Mouse (Mus musculus): ENCODE results near the gene Tab1. TPM values are rescaled to one million over a fixed set of nuclear protein-coding genes. Genes with fewer than 3 reads are reported as not detected.
"Not testable (repeated sequence)": the region's sequence is repeated elsewhere in the genome, so short reads cannot be mapped to it uniquely, and the experiment has no call there.

Gene Tab1
- total RNA-seq, 2 experiments from 2014 or later = 29.7 to 31.4 TPM

DNA sequence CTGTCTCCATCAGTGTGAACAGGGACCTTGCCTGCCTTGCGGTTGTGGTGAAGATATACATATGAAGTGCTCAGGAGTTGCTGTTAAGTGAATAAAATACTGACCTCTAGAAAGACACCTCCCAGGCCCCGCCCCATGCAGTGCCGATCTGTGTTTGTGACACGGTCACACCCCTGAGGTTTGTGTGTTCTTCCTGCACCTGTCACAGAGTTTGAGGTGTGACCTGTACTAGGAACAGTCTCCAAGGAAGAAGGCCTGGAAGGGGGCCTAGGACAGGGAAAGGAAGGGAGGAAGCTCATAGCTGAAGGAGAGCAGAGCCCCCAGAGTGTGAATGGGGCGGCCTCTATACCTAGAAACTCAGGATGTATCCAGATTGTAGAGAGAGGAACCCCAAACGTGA, 30.4 kb upstream of the Tab1 start:
- DNase-seq (ENCODE audit: low spot score in 2 of 2) = no peak

DNA sequence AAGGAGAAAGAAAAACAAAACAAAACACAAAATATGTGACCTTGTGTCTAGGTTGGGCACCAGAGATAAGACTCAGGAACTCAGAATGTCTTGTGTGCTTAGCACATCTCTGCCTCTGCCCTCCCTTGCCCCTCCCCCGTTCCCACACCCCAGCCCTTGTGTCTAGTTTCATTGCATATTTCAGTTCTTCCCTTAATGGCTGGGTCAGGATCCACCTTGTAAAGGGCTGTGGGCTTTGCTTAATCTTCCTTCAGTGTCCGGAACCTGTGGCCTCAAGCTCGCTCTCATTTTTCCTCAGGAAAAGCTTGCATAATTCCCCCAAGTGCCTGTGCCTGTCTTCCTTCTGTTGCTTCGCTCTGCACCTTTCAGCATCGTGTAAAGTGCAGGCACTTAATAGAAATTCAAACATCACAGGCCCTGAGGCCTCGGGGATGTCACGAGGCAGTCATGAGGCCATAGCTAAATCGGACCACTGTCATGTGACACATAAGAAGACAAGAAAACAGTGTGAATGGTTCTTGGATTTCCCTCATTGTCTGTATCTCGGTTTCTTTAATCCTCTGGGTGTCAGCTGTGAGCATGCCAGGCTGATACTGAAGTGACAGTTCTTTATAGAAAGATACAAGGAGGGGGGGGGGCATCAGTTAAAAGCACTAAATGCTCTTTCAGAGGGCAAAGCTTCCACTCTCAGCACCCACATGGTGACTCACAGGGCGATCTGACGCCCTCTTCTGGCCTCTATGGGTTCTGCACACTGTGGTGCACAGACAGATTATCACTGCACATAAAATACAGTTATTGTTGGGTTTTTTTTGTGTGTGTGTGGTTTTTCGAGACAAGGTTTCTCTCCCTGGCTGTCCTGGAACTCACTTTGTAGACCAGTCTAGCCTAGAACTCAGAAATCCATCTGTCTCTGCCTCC, 27.2 kb upstream of the Tab1 start:
- no peak for DNase-seq (ENCODE audit: low spot score in 2 of 2)

DNA sequence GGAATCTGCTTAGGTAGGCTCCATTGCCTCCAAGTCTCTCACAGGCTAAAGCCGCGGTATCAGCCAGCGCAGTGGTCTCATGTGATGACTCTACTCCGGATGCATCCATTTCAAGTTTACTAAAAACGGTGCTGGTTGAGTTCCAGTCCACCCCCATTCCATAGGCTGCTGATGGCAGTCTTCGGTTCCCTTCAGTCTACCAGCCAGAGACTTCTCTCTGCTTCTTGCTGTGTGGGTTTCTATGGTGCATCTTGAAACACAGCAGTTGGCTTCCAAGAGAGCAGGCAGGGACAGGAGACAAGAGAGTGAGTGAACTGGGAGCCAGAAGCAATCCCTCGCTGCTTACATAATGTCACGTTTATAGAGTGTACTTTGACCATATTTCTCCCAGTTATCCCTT, 25.8 kb upstream of the Tab1 start:
- no peak for DNase-seq (ENCODE audit: low spot score in 2 of 2)

DNA sequence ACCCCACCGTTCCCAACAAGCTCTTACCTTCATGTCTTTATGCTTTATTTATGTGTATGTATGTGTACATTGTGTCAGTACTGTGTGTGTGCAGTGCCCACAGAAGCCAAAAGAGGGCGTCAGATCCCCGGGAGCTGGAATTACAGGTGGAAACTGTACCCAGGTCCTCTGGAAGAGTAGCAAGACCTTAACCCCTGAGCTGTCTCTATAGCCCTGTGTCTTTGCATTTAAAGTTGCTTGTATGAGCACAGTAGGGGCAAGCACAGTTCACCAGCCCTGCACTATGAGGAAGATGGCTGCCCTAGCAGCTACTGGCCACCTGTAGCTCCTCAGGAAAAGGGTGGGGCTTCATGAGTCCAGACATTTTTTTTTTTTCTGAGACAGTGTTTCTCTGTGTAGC, 25.4 kb upstream of the Tab1 start:
- no peak for DNase-seq (ENCODE audit: low spot score in 2 of 2)

DNA sequence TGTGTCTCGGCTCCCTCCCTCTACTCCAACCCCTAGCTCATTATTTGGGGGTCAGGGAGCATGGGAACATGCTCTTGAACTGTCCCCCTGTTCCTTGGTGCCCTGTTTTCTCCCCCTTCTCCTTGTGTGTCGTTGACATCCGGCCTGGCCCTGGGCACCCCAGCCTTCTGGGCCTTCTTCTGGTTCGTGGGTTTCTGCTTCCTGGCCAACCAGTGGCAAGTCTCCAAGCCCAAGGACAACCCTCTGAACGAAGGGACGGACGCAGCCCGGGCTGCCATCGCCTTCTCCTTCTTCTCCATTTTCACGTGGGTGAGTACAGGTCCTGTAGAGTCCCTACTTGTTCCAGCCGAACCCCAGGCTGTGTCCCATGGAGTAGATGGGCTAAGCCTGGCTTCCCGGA, 21.5 kb upstream of the Tab1 start:
- no peak for DNase-seq (ENCODE audit: low spot score in 2 of 2)

DNA sequence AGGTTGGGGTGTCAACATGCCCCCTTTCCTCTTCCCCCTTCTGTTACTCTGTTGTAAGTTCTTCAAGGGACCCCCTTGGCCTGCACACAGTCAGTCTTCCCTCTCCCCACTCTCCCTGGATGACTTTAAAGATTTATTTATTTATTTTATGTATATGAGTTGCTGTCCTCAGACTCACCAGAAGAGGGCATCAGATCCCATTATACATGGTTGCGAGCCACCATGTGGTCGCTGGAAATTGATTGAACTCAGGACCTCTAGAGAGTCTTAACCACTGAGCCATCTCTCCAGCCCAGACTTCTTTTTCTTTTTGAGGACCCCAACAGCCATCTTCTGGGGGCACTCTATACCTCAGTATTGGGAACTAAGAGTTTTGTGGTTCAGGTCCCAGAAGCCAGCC, 20.4 kb upstream of the Tab1 start:
- DNase-seq (ENCODE audit: low spot score in 2 of 2) = no peak

DNA sequence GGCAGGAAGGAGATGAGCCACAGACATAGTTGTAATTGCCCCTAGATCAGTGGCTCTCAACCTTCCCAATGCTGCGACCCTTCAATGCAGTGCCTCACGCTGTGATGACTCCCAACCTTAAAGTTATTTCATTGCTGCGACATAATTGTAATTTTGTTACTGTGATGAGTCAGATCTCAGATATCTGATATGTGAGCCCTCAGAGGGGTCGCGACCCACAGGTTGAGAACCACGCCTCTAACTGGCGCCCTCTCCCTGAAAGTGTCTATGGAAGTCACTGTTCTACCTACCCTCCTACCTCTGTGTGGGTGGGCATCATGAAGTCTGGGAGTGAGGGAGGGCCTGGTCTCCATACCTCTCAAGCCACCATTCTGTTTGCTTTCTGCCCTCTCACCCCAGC, 18.5 kb upstream of the Tab1 start:
- DNase-seq (ENCODE audit: low spot score in 2 of 2) = no peak

DNA sequence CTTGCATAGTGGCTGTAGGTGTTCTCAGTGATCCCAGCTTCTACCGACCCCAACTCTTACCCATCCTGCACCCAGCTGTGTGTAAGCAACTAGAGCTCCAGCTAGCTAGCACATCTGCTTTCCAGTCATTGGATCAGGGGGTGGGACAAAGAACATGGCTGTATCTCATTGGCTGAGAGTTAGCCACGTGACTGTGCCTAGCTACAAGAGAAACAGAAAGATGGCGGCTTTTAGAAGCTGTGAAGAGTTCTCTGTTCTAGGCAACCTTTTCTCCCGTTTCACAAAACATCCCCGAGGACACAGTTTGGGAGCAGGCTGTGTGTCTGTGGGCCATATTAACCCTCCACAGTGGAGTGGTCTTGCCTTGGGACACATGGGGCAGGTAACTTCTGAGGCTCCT, 17.7 kb upstream of the Tab1 start:
- DNase-seq (ENCODE audit: low spot score in 2 of 2) = no peak

DNA sequence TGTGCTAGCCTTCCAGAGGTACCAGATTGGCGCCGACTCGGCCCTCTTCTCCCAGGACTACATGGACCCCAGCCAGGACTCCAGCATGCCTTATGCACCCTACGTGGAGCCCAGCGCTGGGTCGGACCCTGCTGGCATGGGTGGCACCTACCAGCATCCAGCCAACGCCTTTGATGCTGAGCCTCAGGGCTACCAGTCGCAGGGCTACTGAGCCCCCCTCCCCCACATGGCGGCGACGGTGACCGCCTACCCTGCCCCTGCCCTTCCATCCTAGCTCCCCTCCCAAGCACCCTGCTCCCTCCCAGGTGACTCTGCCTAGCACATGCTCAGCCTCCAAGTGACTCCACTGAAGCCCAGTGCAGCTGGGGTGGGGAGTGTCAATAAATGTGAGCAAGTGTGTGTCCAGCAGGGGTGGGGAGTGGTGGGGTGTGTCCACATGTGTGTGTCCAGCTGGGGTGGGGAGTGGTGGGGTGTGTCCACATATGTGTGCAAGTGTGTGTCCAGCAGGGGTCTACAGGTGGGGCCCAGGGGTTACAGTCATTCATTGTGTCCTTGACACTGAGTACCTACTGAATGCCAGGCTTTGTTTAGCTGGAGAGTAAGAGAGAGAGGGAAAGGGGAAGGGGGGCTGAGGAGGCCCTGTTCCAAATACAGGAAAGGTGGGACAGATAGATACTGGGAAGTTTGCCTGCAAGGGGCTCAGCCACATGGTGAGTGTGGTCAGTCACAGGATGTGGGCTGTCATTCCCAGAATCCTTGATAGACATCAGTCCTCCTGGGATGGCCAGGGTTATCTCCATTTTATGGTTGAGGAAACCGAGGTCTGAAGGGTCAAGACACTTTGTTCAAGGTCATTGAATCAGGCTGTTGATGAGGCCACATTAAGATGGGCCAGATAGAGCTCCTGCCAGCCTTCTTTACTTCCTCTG, 16.8 kb upstream of the Tab1 start:
- no peak for DNase-seq (ENCODE audit: low spot score in 2 of 2)

DNA sequence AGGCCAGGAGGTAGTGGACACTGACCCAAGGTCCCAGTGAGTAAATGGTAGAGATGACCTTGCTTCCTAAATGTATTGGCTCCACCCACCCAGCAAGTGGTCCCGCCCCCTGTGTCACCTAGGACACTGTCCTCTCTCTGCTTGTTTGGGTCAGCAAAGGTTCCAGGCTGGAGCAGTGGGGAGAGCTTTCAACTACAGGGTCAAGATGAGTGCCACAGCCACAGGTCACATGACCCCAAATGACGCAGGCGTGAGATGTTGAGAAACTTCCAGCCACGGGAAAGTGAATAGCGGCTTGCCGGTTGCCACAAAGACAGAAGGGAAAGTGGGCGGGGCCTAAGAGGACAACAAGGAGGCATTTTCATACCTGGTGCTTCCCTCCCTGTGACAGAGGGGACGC, 15.8 kb upstream of the Tab1 start:
- DNase-seq (ENCODE audit: low spot score in 2 of 2) = no peak

DNA sequence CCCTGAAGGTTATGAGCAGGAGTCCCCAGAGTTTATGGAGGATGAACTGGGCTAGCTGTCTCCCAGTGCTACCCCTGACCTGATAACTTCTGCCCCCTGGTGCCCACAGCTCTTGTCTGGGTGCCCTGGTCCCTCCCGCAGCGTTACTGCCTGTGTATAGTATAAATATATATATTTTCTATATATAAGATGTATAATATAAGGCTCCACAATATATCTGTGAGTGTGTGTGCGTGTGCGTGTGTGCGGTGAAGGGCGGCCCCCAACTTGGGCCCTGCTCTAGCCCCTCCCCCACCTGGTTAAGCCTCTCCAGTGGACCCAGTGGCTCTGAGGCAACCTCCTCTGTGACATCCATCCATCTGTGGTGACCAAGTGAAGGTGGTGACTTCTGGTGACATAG, 13.9 kb upstream of the Tab1 start:
- no peak for DNase-seq (ENCODE audit: low spot score in 2 of 2)

DNA sequence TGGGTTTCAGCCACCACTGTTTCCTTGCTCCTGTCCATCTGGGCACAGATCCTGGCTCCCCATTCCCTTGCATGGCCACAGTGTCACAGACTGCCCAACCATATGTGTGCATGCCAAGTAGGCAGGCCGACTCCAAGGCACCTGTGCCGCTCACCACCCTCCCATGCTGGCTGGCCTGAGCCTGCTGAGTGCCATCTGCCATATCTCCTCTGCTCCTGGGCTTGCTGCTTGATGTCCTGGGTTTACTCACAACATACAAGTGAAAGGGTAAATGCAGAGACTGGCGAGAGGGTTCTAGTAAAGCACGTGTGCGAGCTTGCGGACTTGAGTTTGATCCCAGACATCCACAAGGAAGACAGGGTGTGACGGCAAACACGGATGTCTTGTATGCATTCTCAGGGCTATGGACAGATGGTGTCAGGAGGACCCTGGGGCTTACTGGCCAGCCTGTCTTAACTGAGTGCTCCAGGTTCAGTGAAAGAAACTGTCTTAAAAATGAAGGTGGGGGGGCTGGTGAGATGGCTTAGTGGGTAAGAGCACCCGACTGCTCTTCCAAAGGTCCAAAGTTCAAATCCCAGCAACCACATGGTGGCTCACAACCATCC, 11.1 kb upstream of the Tab1 start:
- no peak for DNase-seq (ENCODE audit: low spot score in 2 of 2)

DNA sequence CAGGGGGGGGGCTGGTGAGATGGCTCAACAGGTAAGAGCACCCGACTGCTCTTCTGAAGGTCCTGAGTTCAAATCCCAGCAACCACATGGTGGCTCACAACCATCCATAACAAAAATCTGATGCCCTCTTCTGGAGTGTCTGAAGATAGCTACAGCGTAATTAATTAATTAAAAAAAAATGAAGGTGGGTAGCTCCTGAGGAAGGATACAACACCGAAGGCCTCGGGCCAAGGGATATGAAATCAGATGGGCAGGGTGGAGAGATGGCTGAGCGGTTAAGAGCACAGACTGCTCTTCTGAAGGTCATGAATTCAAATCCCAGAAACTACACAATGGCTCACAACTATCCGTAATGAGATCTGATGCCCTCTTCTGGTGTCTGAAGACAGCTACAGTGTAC, 10.5 kb upstream of the Tab1 start:
- not testable (repeated sequence) for DNase-seq (ENCODE audit: low spot score in 2 of 2)

DNA sequence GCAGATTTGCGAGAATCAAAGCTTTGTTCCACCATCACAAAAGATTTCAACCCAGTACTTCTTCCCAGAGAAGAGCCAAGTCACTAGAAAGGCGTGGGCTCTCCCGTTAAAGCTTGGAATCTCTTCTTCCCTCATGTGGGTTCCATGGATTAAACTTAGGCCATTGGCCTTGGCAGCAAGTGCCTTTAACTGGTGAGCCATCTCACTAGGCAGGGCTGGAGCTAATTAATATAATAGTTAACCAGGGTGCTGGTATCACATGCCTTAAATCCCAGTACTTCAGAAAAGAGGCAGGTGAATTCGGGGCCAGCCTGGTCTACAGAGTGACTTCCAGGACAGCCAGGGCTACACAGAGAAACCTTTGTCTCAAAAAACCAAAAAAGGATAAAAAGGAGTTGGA, 8.3 kb upstream of the Tab1 start:
- DNase-seq (ENCODE audit: low spot score in 2 of 2) = no peak

DNA sequence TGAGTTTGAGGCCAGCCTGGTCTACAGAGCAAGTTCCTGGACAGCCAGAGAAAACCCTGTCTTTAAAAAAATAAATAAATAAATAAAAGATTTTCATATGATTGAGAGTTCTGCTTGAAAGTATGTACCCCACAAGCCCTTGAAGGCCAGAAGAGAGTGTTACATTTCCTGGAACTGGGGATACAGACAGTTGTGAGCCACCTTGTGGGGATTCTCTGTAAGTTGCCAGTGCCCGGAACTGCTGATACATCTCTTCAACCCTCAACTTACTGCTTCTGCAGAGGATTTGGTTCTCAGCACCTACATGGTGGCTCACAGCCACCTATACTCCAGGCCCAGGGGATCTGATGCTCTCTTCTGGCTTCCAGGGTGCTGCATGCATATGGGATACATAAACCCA, 5.7 kb upstream of the Tab1 start:
- peak in 1 of 2 experiments; percentile 34 for DNase-seq (ENCODE audit: low spot score in 2 of 2)

DNA sequence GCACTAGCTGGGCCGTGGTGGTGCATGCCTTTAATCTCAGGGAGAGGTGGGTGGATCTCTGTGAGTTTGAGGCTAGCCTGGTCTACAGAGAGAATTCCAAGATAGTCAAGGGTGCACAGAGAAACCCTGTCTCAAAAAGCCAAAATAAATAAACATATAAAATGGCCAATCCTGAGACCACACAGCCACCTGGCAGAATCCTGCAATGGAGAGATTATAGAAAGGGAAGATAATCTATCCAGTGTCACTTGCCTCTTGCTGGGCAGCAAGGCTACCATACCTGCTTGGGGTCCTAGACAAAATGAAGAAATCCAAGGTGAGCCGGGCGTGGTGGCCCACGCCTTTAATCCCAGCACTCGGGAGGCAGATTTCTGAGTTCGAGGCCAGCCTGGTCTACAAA, 2.9 kb upstream of the Tab1 start:
- no peak for DNase-seq (ENCODE audit: low spot score in 2 of 2)

DNA sequence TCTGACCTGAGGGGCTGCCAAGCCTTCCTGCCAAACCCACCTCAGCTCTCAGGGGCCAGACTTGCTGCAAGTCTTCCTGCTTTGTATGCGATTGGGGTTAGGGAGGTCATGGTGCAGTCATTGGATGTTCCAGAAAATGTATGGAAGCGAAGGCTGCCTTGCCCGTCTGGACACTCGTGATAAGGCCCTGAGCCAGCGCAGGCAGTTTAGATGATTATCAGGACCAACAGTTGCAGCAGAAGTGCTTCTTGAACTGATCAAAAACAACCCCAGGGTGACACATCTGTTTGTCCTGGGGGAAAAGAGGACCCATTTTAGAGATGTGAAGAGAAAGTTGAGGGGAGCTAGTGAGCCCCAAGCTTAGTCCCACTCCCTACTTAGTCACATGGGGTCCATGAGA, 2.2 kb upstream of the Tab1 start:
- DNase-seq (ENCODE audit: low spot score in 2 of 2) = no peak

DNA sequence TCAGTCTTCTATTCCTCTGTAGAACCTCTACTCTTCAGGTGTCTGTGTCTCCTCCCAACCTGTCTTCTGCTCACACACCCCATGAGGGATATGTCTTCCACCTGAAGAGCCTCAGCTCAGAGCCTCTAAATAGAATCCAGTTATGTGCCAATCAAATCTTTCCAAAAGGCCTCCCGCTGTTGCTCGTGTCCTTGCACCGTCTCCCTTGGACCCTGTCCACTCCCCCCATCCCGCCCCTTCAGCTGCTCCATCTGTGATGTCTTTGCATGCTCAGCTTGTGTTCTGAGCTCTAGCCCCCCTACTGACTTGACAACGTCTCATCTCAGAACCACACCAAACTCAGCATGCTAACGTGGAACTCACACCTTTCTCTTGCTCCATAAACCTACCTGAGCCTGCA, 1.5 kb upstream of the Tab1 start:
- no peak for DNase-seq (ENCODE audit: low spot score in 2 of 2)

DNA sequence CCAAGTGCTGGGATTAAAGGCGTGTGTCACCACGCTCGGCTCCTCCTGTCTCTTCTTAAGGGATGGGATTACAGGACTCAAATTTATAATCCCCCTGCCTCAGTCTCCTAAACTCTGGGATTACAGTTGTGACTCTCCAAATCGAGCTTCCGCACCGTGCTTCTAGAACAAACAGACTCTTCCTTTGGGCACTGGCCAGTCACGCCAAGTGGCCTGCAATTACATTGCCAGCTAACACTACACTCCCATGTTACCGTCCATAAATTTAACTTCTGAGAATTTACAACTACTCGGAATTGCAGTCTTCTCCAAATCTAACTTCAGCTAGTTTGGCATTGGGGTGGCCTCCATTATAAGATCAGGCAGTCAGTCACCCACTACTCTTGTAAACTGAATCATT, 475 bp upstream of the Tab1 start:
- no peak for DNase-seq (ENCODE audit: low spot score in 2 of 2)

DNA sequence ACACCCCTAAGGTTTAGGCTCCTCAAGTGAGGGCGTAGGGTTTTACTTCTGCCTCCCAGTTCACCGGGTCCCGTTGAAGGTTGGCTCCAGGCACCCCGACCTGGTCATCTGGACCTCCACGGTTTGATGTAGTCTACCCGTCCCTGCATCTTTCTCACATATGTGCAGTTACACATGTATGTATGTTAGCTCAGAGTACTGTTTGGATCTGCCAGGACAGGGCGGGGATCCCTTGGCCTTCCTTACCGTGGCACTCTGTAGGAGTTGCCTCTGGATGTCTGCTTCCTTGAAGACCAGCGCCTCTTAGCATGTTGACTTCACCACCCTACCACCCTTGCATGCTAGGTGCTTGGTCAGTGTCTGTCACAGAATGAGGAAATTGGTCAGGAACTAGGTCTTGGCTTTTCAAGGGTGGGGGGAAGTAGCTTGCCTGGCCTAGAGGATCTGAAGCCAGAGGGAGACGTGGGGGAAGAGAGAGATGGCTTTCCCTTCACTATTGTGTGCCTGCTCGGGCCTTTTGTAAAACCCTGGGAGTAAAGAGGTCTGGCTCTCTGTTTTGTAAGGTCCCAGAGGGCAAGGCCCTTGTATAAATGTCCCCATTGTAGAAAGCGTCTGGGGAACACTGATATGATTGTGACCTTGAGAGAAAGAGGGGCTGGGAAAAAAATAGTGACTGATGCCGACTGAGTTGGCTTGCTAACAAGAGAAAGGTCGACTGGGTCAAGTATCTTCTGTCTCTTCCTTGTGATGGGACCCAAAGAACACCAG, 939 bp downstream of the Tab1 start:
- peak; percentile 20 to 31 for DNase-seq (ENCODE audit: low spot score in 2 of 2)

DNA sequence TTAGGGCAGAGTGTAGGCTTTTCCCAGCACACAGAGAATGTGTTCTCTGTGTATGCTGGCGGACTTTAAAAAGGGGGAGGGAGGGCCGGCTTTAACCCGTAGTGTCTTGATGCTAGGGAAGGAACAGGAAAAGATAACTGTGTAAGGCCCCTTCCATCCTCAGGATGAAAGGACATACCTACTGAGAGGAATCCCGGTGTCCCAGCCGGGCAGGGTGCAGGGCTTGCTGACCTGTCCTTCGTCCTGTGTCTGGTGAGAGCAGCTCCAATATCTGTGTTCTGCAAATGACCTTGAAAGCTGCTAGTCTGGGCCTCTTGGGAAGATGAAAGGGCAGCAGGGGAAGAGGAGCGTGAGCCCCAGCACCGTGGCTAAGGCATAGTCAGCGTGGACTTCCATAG, 1.5 kb downstream of the Tab1 start:
- no peak for DNase-seq (ENCODE audit: low spot score in 2 of 2)
